Mouse (Mus musculus): ENCODE results near the gene Cdh1. TPM values are rescaled to one million over a fixed set of nuclear protein-coding genes. Genes with fewer than 3 reads are reported as not detected.

The Cdh1 gene
- polyA plus RNA-seq, 1 experiment from 2014 or later, result 6.4 TPM

DNA sequence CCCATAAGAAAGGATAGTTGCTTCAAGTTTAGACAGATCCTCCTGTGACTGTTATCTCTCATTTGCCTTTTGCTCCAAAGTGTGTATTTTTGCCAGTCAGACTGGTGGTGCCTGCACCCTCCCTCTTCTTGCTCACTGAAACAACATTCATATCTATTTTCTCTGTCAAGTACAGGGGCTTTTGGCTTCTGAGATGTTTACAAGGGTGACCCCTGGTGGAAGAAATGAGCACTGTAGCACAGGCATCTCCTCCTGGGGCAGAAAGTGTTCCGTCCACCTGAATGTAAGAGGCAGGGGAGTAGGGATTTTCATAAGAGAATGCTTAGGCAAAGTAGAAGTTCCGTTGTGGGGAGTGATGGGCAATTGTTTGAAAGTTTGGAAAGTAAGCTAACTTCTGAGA is 44.2 kb downstream of the Cdh1 start:
- Histone ChIP-seq H3K27me3 (ENCODE audit: control insufficient read depth, insufficient read depth, low read length) (no peaks in the 10 kb centered on the region), H3K36me3 (ENCODE audit: control insufficient read depth, insufficient read depth, low read length) (no peaks in the 10 kb centered on the region), H3K4me2 (no peak overlapping the region), H3K4me1 (ENCODE audit: control insufficient read depth, insufficient read depth, low read length) (no peaks in the 10 kb centered on the region), H3K4me3 (ENCODE audit: low read depth, low read length) (no peak overlapping the region), H3K27ac (ENCODE audit: low read depth, low read length) (no peak overlapping the region), H3K9ac (ENCODE audit: low read length) (no peak overlapping the region), H3K9me3 (ENCODE audit: control insufficient read depth, low read length) (no peaks in the 10 kb centered on the region)
- 48% methylated on average over 2 of the region's 2 CpGs for WGBS
- DNase-seq (ENCODE audit: low spot score, missing footprints), result peak; percentile 97
- ATAC-seq (ENCODE audit: low FRiP score), result no peak

DNA sequence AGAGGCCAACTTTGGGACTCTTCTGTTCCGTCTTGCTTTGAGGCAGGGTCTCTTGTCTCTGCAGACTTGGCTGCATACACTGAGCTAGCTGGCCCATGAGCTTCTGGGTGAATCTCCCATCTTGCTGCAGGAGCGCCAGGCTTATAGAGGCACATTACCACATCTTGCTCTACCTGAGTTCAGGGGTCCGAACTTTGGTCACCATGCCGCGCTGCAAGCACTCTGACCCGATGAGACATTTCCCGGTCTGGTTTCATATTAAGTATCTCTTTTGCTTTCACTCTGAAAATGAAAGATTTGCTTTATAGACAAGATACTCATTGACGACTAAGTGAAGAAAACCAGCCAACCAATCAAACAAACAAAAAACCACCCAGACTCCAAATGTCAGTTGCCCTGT is 45.3 kb downstream of the Cdh1 start:
- WGBS, result 94% methylated on average over 8 of the region's 8 CpGs
- no peaks in the 10 kb centered on the region for H3K4me1 ChIP-seq (ENCODE audit: control insufficient read depth, insufficient read depth, low read length)
- no peaks in the 10 kb centered on the region for H3K27me3 ChIP-seq (ENCODE audit: control insufficient read depth, insufficient read depth, low read length)
- DNase-seq (ENCODE audit: low spot score, missing footprints) (no peak), ATAC-seq (ENCODE audit: low FRiP score) (no peak)
- no peaks in the 10 kb centered on the region for H3K9me3 ChIP-seq (ENCODE audit: control insufficient read depth, low read length)
- H3K36me3 ChIP-seq (ENCODE audit: control insufficient read depth, insufficient read depth, low read length), result no peaks in the 10 kb centered on the region
- no peak overlapping the region for H3K4me2 ChIP-seq
- no peak overlapping the region for H3K4me3 ChIP-seq (ENCODE audit: low read depth, low read length)
- no peak overlapping the region for H3K27ac ChIP-seq (ENCODE audit: low read depth, low read length)
- H3K9ac ChIP-seq (ENCODE audit: low read length), result no peak overlapping the region

- DNase-seq (ENCODE audit: low spot score, missing footprints) (no peak), ATAC-seq (ENCODE audit: low FRiP score) (no peak)
- Histone ChIP-seq H3K4me3 (ENCODE audit: low read depth, low read length) (no peak overlapping the region), H3K4me2 (no peak overlapping the region), H3K36me3 (ENCODE audit: control insufficient read depth, insufficient read depth, low read length) (no peaks in the 10 kb centered on the region), H3K9ac (ENCODE audit: low read length) (no peak overlapping the region), H3K27ac (ENCODE audit: low read depth, low read length) (no peak overlapping the region), H3K4me1 (ENCODE audit: control insufficient read depth, insufficient read depth, low read length) (no peaks in the 10 kb centered on the region), H3K27me3 (ENCODE audit: control insufficient read depth, insufficient read depth, low read length) (no peaks in the 10 kb centered on the region), H3K9me3 (ENCODE audit: control insufficient read depth, low read length) (no peaks in the 10 kb centered on the region)
- WGBS, result 93% methylated on average over 3 of the region's 3 CpGs
These were observed 48.8 kb downstream of the Cdh1 start for GRCm38 (mm10) chr8:106651994-106652393.

DNA sequence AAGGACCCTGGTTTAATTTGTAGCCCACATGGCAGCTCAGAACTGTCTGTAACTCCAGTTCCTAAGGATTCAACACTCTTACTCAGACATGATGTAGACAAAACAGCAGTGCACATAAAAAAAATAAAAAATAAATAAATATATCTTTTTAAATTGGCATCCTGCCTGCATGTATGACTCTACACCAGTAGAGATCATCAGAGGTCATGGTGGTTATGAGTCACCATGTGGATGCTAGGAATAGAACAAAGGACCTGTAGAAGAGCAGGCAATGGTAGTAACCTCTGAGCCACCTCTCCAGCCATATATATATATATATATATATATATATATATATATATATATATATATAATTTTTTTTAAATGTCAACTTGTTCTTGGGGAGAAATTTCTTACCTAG is 52.9 kb downstream of the Cdh1 start:
- no peak overlapping the region for H3K4me3 ChIP-seq (ENCODE audit: low read depth, low read length)
- no peaks in the 10 kb centered on the region for H3K36me3 ChIP-seq (ENCODE audit: control insufficient read depth, insufficient read depth, low read length)
- ATAC-seq (ENCODE audit: low FRiP score), result no peak
- H3K27ac ChIP-seq (ENCODE audit: low read depth, low read length), result no peak overlapping the region
- no peaks in the 10 kb centered on the region for H3K4me1 ChIP-seq (ENCODE audit: control insufficient read depth, insufficient read depth, low read length)
- DNase-seq (ENCODE audit: low spot score, missing footprints), result no peak
- H3K9ac ChIP-seq (ENCODE audit: low read length), result no peak overlapping the region
- H3K9me3 ChIP-seq (ENCODE audit: control insufficient read depth, low read length), result no peaks in the 10 kb centered on the region
- no peaks in the 10 kb centered on the region for H3K27me3 ChIP-seq (ENCODE audit: control insufficient read depth, insufficient read depth, low read length)
- no peak overlapping the region for H3K4me2 ChIP-seq

DNA sequence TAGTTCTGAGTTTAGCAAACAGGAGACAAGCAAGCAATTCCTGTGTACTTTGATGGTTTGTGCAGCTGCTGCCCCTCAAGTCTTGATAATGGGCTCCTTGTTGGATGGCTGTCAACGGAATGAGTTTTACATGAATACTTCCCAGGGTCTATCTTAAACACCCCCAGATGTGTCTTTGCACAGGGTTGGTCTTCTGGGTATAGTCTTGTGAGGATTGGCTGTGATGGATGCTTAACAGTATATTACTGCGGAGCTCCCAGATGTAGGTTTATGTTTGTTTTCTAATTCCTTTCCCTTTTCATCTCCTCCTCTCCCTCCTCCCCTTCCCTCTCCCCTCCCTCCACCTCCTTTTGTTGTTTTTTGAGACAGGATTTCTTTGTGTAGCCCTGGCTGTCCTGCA is 69.6 kb downstream of the Cdh1 start:
- no peak for ATAC-seq (ENCODE audit: low FRiP score)
- no peak overlapping the region for H3K4me3 ChIP-seq (ENCODE audit: low read depth, low read length)
- H3K4me2 ChIP-seq, result no peak overlapping the region
- no peaks in the 10 kb centered on the region for H3K36me3 ChIP-seq (ENCODE audit: control insufficient read depth, insufficient read depth, low read length)
- no peak for DNase-seq (ENCODE audit: low spot score, missing footprints)
- H3K9ac ChIP-seq (ENCODE audit: low read length), result no peak overlapping the region
- H3K9me3 ChIP-seq (ENCODE audit: control insufficient read depth, low read length), result no peaks in the 10 kb centered on the region
- H3K27me3 ChIP-seq (ENCODE audit: control insufficient read depth, insufficient read depth, low read length), result no peaks in the 10 kb centered on the region
- H3K4me1 ChIP-seq (ENCODE audit: control insufficient read depth, insufficient read depth, low read length), result no peaks in the 10 kb centered on the region
- no peak overlapping the region for H3K27ac ChIP-seq (ENCODE audit: low read depth, low read length)
- WGBS, result 68% methylated on average over 2 of the region's 2 CpGs

GRCm38 (mm10) chr8:106674318-106674717 is 71.2 kb downstream of the Cdh1 start:
- Histone ChIP-seq H3K9me3 (ENCODE audit: control insufficient read depth, low read length) (no peaks in the 10 kb centered on the region), H3K27ac (ENCODE audit: low read depth, low read length) (no peak overlapping the region), H3K36me3 (ENCODE audit: control insufficient read depth, insufficient read depth, low read length) (no peaks in the 10 kb centered on the region), H3K27me3 (ENCODE audit: control insufficient read depth, insufficient read depth, low read length) (no peaks in the 10 kb centered on the region), H3K4me2 (no peak overlapping the region), H3K4me3 (ENCODE audit: low read depth, low read length) (no peak overlapping the region), H3K9ac (ENCODE audit: low read length) (no peak overlapping the region), H3K4me1 (ENCODE audit: control insufficient read depth, insufficient read depth, low read length) (no peaks in the 10 kb centered on the region)
- DNase-seq (ENCODE audit: low spot score, missing footprints) (no peak), ATAC-seq (ENCODE audit: low FRiP score) (no peak)
- WGBS, result 98% methylated on average over 15 of the region's 15 CpGs

- Histone ChIP-seq H3K27me3 (ENCODE audit: control insufficient read depth, insufficient read depth, low read length) (no peaks in the 10 kb centered on the region), H3K4me1 (ENCODE audit: control insufficient read depth, insufficient read depth, low read length) (no peaks in the 10 kb centered on the region), H3K9ac (ENCODE audit: low read length) (no peak overlapping the region), H3K4me3 (ENCODE audit: low read depth, low read length) (no peak overlapping the region), H3K9me3 (ENCODE audit: control insufficient read depth, low read length) (no peaks in the 10 kb centered on the region), H3K27ac (ENCODE audit: low read depth, low read length) (no peak overlapping the region), H3K4me2 (no peak overlapping the region), H3K36me3 (ENCODE audit: control insufficient read depth, insufficient read depth, low read length) (no peaks in the 10 kb centered on the region)
- ATAC-seq (ENCODE audit: low FRiP score) (no peak), DNase-seq (ENCODE audit: low spot score, missing footprints) (no peak)
- WGBS, result 79% methylated on average over 8 of the region's 8 CpGs
These were observed 71.7 kb downstream of the Cdh1 start for GRCm38 (mm10) chr8:106674894-106675293.

GRCm38 (mm10) chr8:106682971-106683668 is 80.0 kb downstream of the Cdh1 start, which contains the start of gene Tango6:
Gene Tango6 (plus strand): TSS chr8:106683068.
- Histone ChIP-seq H3K9ac (ENCODE audit: low read length) (peak within 1 kb of the TSS; percentile 85), H3K27me3 (ENCODE audit: control insufficient read depth, insufficient read depth, low read length) (no peaks in the 10 kb centered on the region), H3K36me3 (ENCODE audit: control insufficient read depth, insufficient read depth, low read length) (no peaks in the 10 kb centered on the region), H3K4me1 (ENCODE audit: control insufficient read depth, insufficient read depth, low read length) (peaks cover 2% of the 10 kb centered on the region; the same call in 1 of the 2 replicates), H3K4me3 (ENCODE audit: low read depth, low read length) (peak within 1 kb of the TSS; percentile 53), H3K9me3 (ENCODE audit: control insufficient read depth, low read length) (no peaks in the 10 kb centered on the region), H3K27ac (ENCODE audit: low read depth, low read length) (peak within 1 kb of the TSS; percentile 82), H3K4me2 (peak within 1 kb of the TSS; percentile 46)
- DNase-seq (ENCODE audit: low spot score, missing footprints) (peak; percentile 99), ATAC-seq (ENCODE audit: low FRiP score) (peak; percentile 96)
- under 1% methylated on average over 50 of the region's 50 CpGs for WGBS

- H3K36me3 ChIP-seq (ENCODE audit: control insufficient read depth, insufficient read depth, low read length), result no peaks in the 10 kb centered on the region
These were observed 81.2 kb downstream of the Cdh1 start for GRCm38 (mm10) chr8:106684387-106684786.

More at GRCm38 (mm10) chr8:106684387-106684786, 81.2 kb downstream of the Cdh1 start:
- Histone ChIP-seq H3K4me2 (no peak overlapping the region), H3K27me3 (ENCODE audit: control insufficient read depth, insufficient read depth, low read length) (no peaks in the 10 kb centered on the region), H3K4me1 (ENCODE audit: control insufficient read depth, insufficient read depth, low read length) (peaks cover 2% of the 10 kb centered on the region; the same call in 1 of the 2 replicates), H3K9me3 (ENCODE audit: control insufficient read depth, low read length) (no peaks in the 10 kb centered on the region), H3K27ac (ENCODE audit: low read depth, low read length) (no peak overlapping the region), H3K4me3 (ENCODE audit: low read depth, low read length) (no peak overlapping the region), H3K9ac (ENCODE audit: low read length) (no peak overlapping the region)
- ATAC-seq (ENCODE audit: low FRiP score) (no peak), DNase-seq (ENCODE audit: low spot score, missing footprints) (no peak)
- WGBS, result 95% methylated on average over 4 of the region's 4 CpGs
